Mouse (Mus musculus): ENCODE data around the gene Bbs12. TPM values are rescaled to one million over a fixed set of nuclear protein-coding genes. Genes with fewer than 3 reads are reported as not detected.
A peak's percentile ranks its signal among the peaks of the same experiment; 100 is the strongest.

Gene Bbs12
- polyA plus RNA-seq, 1 experiment from 2014 or later = 8.9 TPM

DNA sequence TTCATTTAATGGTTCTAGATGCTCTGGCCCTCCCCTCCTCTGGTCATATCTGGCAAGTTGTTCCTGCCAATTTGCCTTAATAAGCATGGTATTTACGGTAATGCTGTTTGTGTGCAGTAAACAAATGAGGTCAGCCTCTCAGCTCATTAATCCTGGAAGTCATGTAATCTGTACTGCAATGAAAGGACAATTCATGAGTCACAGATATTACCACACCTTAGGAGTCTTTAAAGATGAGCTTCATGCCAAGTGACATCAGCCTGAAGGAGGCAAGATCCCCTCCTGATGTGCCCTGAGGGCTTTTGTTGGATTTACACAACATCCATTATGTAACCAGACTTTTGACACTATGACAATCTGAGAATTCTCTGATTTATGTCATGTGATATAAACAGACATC, 42.4 kb downstream of the Bbs12 start:
- H3K9ac ChIP-seq = no peak overlapping the region
- H3K27me3 ChIP-seq = peaks cover 2% of the 10 kb centered on the region; the same call in 1 of the 2 replicates
- no peak overlapping the region for H3K4me2 ChIP-seq
- WGBS = 67% methylated on average over 1 of the region's 1 CpGs
- peaks cover 26% of the 10 kb centered on the region for H3K4me1 ChIP-seq
- H3K9me3 ChIP-seq = no peaks in the 10 kb centered on the region
- no peaks in the 10 kb centered on the region for H3K36me3 ChIP-seq
- ATAC-seq (ENCODE audit: insufficient number of reproducible peaks, insufficient read depth, low FRiP score, low TSS enrichment, low read depth) = no peak
- no peak overlapping the region for H3K4me3 ChIP-seq
- H3K27ac ChIP-seq = peak overlapping the region; percentile 76; the same call in 1 of the 2 replicates

DNA sequence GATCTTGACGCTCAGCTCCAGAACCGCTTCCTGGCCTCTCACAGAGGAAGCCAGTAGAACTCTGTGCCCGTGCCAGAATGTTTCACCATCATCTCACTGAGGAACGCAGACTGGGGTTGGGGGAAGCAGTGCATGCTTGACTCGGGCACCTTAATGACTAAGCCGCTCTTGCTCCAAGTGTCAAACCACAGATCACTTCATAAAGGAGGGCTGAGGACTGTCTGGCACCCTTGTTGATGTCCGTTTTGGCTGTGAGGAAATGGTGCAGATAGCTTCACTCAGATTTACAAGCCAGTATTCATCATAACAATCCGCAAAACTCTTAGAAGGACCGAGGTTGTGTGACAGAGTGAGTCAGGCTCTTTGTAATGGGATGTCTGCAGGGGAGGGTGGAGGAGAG, 48.4 kb downstream of the Bbs12 start:
- WGBS = 88% methylated on average over 9 of the region's 9 CpGs
- ATAC-seq (ENCODE audit: insufficient number of reproducible peaks, insufficient read depth, low FRiP score, low TSS enrichment, low read depth) = no peak
- Histone ChIP-seq H3K4me2 (no peak overlapping the region), H3K27me3 (no peaks in the 10 kb centered on the region), H3K27ac (no peak overlapping the region), H3K36me3 (no peaks in the 10 kb centered on the region), H3K9me3 (no peaks in the 10 kb centered on the region), H3K4me3 (no peak overlapping the region), H3K4me1 (no peaks in the 10 kb centered on the region), H3K9ac (no peak overlapping the region)

DNA sequence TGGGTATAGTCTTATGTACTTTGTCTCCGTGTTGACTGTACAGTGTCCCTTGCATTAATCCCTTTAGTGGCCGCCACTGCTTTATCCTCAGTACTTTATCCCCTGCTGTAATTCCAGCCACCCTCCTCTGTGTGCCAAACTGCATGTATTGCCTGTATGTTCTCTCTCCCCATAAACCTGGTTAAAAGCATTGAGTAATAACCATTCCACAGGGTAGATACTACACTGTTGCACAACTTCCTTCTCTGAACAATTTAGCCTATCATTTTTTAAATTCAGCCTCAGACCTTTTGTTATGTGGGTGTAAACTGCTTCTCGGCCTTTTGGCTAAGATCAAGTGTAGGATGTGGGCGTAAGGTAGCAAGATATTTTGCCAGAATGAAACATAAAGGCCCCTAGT, 52.8 kb downstream of the Bbs12 start:
- 85% methylated on average over 4 of the region's 4 CpGs for WGBS
- ATAC-seq (ENCODE audit: insufficient number of reproducible peaks, insufficient read depth, low FRiP score, low TSS enrichment, low read depth) = no peak
- Histone ChIP-seq H3K4me3 (no peak overlapping the region), H3K36me3 (no peaks in the 10 kb centered on the region), H3K27ac (no peak overlapping the region), H3K4me1 (no peaks in the 10 kb centered on the region), H3K27me3 (no peaks in the 10 kb centered on the region), H3K4me2 (no peak overlapping the region), H3K9ac (no peak overlapping the region), H3K9me3 (no peaks in the 10 kb centered on the region)

DNA sequence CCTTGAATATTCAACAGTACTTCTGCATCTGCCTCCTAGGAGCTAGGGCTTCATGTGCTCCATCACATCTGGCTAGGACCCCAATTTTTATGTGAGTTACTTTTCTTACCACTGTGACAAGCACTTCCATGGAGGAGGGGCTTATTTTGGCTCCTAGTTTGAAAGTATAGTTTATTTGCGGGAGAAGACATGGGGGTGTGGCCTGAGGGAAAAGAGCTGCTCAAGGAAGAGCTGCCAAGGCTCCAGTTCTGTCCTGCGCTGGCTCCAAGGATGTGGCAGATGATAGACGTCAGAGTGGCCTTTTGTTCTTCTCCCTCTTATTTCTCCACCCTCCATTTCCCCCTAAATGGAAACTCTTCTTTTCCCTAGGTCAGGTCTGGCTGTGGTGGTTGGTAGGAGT, 53.6 kb downstream of the Bbs12 start:
- Histone ChIP-seq H3K4me1 (no peaks in the 10 kb centered on the region), H3K4me2 (no peak overlapping the region), H3K9ac (no peak overlapping the region), H3K36me3 (no peaks in the 10 kb centered on the region), H3K4me3 (no peak overlapping the region), H3K9me3 (no peaks in the 10 kb centered on the region), H3K27ac (no peak overlapping the region), H3K27me3 (no peaks in the 10 kb centered on the region)
- 34% methylated on average over 3 of the region's 3 CpGs for WGBS
- ATAC-seq (ENCODE audit: insufficient number of reproducible peaks, insufficient read depth, low FRiP score, low TSS enrichment, low read depth) = no peak

DNA sequence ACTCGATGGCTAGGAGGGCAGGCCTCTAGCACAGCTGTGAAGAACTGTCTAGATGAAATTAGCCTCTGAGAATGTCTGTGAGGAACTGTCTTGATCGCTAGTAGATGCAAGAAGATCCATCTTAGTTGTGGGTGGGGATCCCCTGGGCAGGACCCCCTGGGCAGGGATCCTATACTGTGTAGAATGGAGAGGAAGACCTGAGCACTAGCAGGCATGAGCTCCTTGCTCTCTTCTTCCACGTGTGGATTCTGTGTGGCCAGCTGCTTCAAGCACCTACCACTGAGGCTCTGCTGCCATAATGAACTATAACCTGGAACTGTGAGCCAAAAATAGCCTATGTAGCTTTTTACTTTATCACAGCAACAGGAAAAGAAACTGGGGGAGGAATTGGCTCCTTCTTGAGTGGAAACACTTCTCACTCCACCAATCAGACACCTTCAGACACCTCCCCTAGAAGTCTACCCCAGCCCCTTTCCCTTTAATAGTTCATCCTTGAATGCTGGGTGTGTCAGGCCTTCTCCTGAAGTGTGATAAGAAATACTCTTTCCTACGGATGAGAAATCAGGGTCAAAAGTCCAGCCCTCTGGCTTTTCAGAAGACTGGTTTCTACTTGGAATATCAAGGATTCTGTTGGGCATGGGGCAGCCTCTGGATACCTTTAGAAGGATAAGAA, 54.2 kb downstream of the Bbs12 start:
- Histone ChIP-seq H3K9ac (no peak overlapping the region), H3K4me3 (no peak overlapping the region), H3K4me2 (no peak overlapping the region), H3K9me3 (no peaks in the 10 kb centered on the region), H3K27me3 (no peaks in the 10 kb centered on the region), H3K4me1 (no peaks in the 10 kb centered on the region), H3K27ac (no peak overlapping the region), H3K36me3 (no peaks in the 10 kb centered on the region)
- 68% methylated on average over 4 of the region's 4 CpGs for WGBS
- no peak for ATAC-seq (ENCODE audit: insufficient number of reproducible peaks, insufficient read depth, low FRiP score, low TSS enrichment, low read depth)

DNA sequence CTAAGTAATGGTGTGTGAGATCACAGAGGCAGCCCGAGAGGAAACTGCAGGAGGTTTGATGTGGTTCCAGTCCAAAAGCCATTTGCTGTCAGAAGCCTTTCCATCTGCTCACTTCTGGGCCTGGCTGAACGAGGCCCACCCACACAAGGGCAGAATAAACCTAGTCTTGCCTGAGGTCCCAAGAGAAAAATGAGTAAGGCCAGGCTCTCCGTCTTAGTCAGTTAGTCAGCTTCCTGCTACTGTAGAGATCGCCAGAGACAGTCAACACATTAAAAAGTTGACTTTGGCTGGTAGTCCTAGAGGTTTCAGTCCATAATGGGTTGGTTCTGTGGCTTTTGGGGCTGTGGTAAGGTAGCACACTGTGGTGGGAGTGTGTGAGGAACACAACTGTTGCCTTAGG, 58.1 kb downstream of the Bbs12 start:
- H3K36me3 ChIP-seq = no peaks in the 10 kb centered on the region
- H3K9ac ChIP-seq = no peak overlapping the region
- no peaks in the 10 kb centered on the region for H3K9me3 ChIP-seq
- no peak for ATAC-seq (ENCODE audit: insufficient number of reproducible peaks, insufficient read depth, low FRiP score, low TSS enrichment, low read depth)
- H3K27ac ChIP-seq = no peak overlapping the region
- H3K4me2 ChIP-seq = no peak overlapping the region
- peaks cover 4% of the 10 kb centered on the region; the same call in 1 of the 2 replicates for H3K4me1 ChIP-seq
- H3K27me3 ChIP-seq = no peaks in the 10 kb centered on the region
- H3K4me3 ChIP-seq = no peak overlapping the region
- 73% methylated on average over 4 of the region's 4 CpGs for WGBS

Other genes starting within 250 kb of the Bbs12 start
- gene Adad1, start 249.0 kb upstream of the Bbs12 start, polyA plus RNA-seq (2015; fragmentation: Nextera tagmentation; extraction: Ambion mirVana) = 1.0 and 1.1 TPM in 2 replicates
- gene Il2, start 186.6 kb upstream of the Bbs12 start, polyA plus RNA-seq (2015; fragmentation: Nextera tagmentation; extraction: Ambion mirVana) = 0.41 and 0.69 TPM in 2 replicates
- not detected in 2 replicates for gene Il21, start 79.9 kb upstream of the Bbs12 start, polyA plus RNA-seq (2015; fragmentation: Nextera tagmentation; extraction: Ambion mirVana)
- 3.5 and 4.5 TPM in 2 replicates for gene Cetn4, start 154 bp downstream of the Bbs12 start, polyA plus RNA-seq (2015; fragmentation: Nextera tagmentation; extraction: Ambion mirVana)
- gene Fgf2, start 35.8 kb downstream of the Bbs12 start, polyA plus RNA-seq (2015; fragmentation: Nextera tagmentation; extraction: Ambion mirVana) = 4.7 and 4.8 TPM in 2 replicates
- 42.8 and 47.0 TPM in 2 replicates for gene Spata5, start 107.3 kb downstream of the Bbs12 start, polyA plus RNA-seq (2015; fragmentation: Nextera tagmentation; extraction: Ambion mirVana)
- 4.7 and 6.5 TPM in 2 replicates for gene Nudt6, start 107.7 kb downstream of the Bbs12 start, polyA plus RNA-seq (2015; fragmentation: Nextera tagmentation; extraction: Ambion mirVana)